Mouse (Mus musculus) liver, embryonic 14.5 days (tissue): ENCODE results near the gene Eaf1.

Source experiments
- CTCF ChIP-seq: IDR thresholded peaks from 2 replicates; pipeline ENCODE4 v1.5.1; 2016; ENCODE audit warnings: antibody characterized with exemption, low read depth, control low read depth
- EP300 ChIP-seq: IDR thresholded peaks from 2 replicates; pipeline ENCODE4 v1.6.1; 2016; ENCODE audit warnings: antibody characterized with exemption, low read depth

DNA sequence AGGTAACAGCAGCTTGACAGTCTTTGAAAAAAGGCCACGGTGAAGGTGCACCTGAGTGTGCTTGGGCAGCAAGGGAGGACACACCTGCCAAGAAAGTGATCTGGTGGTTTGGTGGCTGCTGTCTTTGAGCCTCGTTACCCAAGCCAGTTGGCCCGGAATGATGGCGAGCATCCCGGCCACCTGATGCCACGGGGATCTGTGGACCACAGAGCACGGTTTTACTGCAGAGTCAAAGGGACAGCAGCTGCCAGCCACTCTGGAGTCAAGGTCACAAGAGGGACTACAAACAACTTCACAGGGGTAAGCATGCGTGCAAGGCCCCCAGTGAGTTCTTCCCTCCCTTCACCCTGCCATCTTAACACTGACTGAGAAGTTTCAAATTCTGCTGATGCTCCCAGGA lies 63.1 kb downstream of the Eaf1 start:
- TF ChIP-seq EP300: no peak
- TF ChIP-seq CTCF: no peak
